Mouse (Mus musculus) retina, postnatal 1 day (tissue): ENCODE measurements around the gene Phb2.
A peak's percentile ranks its signal among the peaks of the same experiment; 100 is the strongest.

Experiments
- DNase-seq: peaks from one replicate; pipeline ENCODE4 v3.0.0-alpha.2; 2012

Gene Phb2

GRCm38 (mm10) chr6:124693243-124693981, 18.7 kb upstream of the Phb2 start:
- DNase-seq, result no peak

GRCm38 (mm10) chr6:124694166-124694955, 17.8 kb upstream of the Phb2 start:
- DNase-seq, result peak; percentile 36

GRCm38 (mm10) chr6:124696441-124697150, 15.5 kb upstream of the Phb2 start:
- no peak for DNase-seq

- no peak for DNase-seq
These were observed 13.4 kb upstream of the Phb2 start for GRCm38 (mm10) chr6:124698751-124699150.

- DNase-seq, result no peak
These were observed 12.8 kb upstream of the Phb2 start for GRCm38 (mm10) chr6:124699366-124699765.

GRCm38 (mm10) chr6:124699962-124700610, 12.1 kb upstream of the Phb2 start:
- no peak for DNase-seq

GRCm38 (mm10) chr6:124701338-124701737, 10.8 kb upstream of the Phb2 start:
- peak; percentile 30 for DNase-seq

- DNase-seq, result no peak
These were observed 9.9 kb upstream of the Phb2 start for GRCm38 (mm10) chr6:124702102-124702783.

GRCm38 (mm10) chr6:124702784-124703103, 9.4 kb upstream of the Phb2 start:
- DNase-seq, result peak; percentile 76

- no peak for DNase-seq
These were observed 8.3 kb upstream of the Phb2 start for GRCm38 (mm10) chr6:124703789-124704188.

GRCm38 (mm10) chr6:124704417-124704816, 7.7 kb upstream of the Phb2 start:
- no peak for DNase-seq

GRCm38 (mm10) chr6:124706061-124706627, 6.0 kb upstream of the Phb2 start:
- no peak for DNase-seq

- no peak for DNase-seq
These were observed 3.7 kb upstream of the Phb2 start for GRCm38 (mm10) chr6:124708289-124708889.

GRCm38 (mm10) chr6:124712918-124713317, 782 bp downstream of the Phb2 start:
- no peak for DNase-seq

GRCm38 (mm10) chr6:124716864-124717490, 4.8 kb downstream of the Phb2 start:
- DNase-seq, result peak; percentile 62

- no peak for DNase-seq
These were observed 5.8 kb downstream of the Phb2 start for GRCm38 (mm10) chr6:124717968-124718367.

GRCm38 (mm10) chr6:124718703-124719102, 6.6 kb downstream of the Phb2 start:
- no peak for DNase-seq

- no peak for DNase-seq
These were observed 7.3 kb downstream of the Phb2 start for GRCm38 (mm10) chr6:124719354-124719978.

GRCm38 (mm10) chr6:124720904-124721303, 8.8 kb downstream of the Phb2 start:
- no peak for DNase-seq

GRCm38 (mm10) chr6:124722876-124723473, 10.8 kb downstream of the Phb2 start:
- no peak for DNase-seq
